Mouse (Mus musculus): ENCODE measurements around the gene Crybb2.

Crybb2 gene

GRCm38 (mm10) chr5:113031201-113031754 is 38.6 kb downstream of the Crybb2 start:
- DNase-seq (ENCODE audit: low read depth), result no peak

DNA sequence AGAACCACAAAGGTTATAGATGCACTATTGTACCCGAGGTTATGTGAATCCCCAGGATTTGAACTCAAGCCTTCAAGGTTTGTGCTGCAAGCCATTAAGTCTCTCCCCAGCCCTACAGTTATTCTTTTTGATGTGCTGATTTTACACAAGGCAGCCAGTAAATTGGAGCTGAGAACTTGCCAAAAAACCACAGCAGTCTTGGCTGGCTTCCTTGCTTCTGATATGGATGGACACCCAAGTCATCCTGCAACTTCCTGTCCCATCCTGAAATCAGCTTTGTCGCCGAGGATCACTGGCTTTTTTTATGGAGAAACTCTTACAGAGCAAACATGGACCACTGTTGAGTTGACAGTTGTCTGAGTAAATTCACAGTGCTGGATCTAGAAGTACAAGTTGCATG is 39.8 kb downstream of the Crybb2 start:
- DNase-seq (ENCODE audit: low read depth), result no peak

DNA sequence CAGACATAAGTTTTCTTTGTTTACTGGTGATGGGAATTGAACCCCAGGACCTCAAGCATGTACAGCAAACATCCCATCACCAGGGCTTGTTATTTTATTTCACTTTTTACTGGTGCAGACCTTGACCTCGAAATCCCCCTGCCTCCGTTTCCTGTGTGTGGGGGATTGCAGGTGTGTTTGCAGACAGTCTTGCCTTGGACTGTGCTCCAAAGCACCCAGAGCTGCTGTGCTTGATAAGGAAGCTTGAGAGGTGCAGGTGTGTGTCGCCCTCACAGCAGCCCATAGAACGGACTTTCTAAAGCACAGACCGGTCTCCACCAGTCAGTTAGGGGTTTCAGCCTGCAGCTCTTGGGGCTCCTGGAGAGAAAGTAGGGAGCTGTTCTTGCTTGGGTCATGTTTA is 43.2 kb downstream of the Crybb2 start:
- DNase-seq (ENCODE audit: low read depth), result no peak

DNA sequence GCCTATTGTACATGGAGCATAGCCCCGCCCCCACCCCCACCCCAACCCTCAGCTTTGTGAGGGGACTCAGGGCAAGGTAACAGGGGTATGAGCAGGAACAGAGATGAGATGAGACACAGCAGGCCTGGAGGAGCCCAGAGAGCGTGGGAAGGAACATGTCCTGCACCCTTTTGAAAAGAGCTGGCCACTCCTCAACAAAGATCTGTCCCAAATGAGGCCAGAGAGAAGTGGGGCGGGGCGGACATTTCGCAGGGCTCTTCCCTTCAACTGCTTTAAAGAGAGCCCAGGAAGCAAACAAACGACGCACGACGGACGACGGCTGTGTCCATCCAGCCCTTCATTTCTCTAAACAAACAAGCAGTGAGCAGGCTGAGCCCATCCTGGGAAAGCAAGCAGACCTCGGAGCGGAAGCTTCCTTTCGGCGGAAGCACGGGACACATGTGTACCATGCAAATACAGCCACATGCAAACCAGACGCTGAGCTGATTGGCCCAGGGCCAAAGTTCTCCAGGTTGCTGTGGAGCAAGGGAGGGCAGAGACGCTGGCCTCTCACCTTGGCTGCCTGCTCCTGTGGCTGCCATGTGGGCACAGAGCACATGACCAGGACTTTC is 45.7 kb downstream of the Crybb2 start:
- no peak for DNase-seq (ENCODE audit: low read depth)

DNA sequence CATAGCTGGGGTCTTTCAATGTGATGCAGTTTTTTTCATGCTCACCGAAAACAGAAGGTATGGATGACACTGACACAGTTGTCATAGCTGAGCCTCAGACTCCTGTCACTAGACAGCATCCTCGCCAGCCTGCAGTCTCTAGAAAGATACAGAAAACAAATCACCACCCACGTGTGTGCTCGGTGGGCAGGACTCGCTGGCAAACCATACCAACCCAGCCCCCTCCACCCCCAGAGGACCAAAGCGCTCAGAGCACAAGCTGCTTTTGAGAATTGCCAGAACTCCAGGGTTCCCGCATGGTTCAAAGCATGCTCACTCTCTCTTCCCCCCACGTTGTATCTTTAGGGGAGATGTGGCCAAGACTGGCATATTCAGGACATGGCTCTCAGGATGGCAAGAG is 51.7 kb downstream of the Crybb2 start:
- no peak for DNase-seq (ENCODE audit: low read depth)

- peak; percentile 2 for DNase-seq (ENCODE audit: low read depth)
Observed at GRCm38 (mm10) chr5:113017004-113017403, 52.9 kb downstream of the Crybb2 start.

DNA sequence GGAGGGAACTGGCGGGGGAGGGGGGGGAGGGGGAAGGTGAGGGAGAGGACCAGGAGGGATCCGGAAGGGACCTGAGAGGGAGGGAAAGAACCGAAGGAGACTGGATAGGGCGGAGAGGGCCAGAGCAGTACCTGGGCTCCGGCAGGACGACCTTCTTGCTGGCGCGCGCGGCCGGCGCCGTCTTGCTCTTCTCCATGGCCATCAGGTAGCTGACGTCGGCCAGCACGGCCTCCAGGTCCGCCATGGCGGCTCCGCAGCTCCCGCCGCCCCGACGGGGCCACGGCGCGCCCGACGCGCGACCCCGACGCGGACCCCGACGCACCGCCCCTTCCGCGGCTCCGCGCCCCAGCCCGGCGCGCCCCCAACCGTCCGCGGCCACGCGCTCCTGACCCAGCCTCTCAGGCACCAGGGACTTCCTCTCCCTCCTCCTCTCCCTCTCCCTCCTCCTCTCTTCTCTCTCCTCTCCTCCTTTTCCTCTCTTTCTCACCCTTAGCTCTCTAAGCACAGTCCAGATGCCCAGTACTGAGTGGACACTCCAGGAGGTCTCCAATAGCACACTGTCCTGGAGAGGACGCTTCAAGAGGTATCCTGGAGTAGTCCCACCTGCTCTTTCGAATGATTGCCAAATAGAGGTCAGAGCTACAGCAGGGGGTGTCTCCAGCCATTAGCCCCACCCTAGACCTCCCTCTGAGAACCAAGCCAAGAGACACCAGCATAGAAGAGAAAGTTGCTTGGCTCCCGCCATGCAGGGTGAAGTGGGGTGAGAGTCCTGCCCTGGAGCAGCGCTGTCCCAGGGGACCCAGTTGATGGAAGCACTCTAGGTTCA is 54.5 kb downstream of the Crybb2 start, which contains the start of gene Grk3:
Grk3 (minus strand) TSS at position 556 of the 826 bp plus-strand sequence.
- no peak for DNase-seq (ENCODE audit: low read depth)

- DNase-seq (ENCODE audit: low read depth), result no peak
Observed at GRCm38 (mm10) chr5:113014808-113015235, 55.1 kb downstream of the Crybb2 start.

- DNase-seq (ENCODE audit: low read depth), result no peak
Observed at GRCm38 (mm10) chr5:113014111-113014807, 55.7 kb downstream of the Crybb2 start.

DNA sequence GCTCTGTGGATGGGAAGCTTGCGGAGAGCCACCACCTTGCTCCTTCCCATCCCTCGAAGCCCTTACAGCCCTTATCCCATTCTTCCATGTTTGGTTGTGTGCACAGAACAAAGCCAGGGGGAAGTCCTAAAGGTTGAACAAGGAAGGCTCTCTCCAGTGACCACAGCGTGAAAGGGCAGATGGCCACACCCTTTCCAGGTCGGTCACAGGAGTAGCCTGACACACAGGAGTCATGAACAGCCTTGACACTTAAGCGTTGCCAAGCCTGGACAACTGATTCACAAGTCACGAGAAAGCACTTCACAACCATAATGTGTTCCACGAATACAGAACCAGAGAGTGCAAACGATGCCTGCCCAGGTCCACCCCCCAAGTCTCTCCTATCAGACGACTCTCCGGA is 58.0 kb downstream of the Crybb2 start:
- no peak for DNase-seq (ENCODE audit: low read depth)

DNA sequence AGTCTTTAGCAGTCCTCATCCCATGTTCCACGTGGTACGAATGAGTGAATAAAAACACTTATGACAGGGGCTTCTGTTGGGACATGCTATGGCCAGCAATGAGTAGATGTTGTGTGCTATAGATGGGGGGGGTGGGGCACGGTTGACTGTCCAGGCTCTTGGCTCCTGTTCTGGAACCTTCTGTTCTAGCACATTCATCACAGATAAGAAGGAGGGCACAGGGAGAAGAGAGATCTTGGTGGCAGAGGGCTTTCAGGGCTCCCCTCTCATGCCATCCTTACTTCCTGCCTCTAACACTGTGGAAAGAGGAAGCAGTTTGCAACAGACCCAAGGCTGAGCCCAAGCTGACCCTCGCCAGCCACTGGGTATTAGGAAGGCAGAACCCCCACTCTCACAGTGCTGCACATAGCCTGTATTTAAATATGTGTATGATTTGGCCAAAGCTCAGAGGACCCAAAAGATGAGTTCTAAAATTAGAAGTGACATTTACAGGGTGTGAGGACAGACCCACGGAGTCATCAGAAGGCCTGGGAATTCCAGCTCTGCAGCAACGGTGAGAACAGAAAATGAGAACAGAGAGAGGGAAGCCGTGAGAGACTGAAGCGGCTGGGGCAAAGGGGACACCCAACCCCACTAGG is 60.6 kb downstream of the Crybb2 start:
- DNase-seq (ENCODE audit: low read depth), result no peak

- DNase-seq (ENCODE audit: low read depth), result no peak
Observed at GRCm38 (mm10) chr5:113008496-113008895, 61.4 kb downstream of the Crybb2 start.

Measured in 416B (cell line).